Mouse (Mus musculus): ENCODE data around the gene Sarnp. TPM values are rescaled to one million over a fixed set of nuclear protein-coding genes. Genes with fewer than 3 reads are reported as not detected.

Gene Sarnp
- polyA plus RNA-seq, 3 experiments from 2014 or later = 195 to 238 (median 227) TPM

DNA sequence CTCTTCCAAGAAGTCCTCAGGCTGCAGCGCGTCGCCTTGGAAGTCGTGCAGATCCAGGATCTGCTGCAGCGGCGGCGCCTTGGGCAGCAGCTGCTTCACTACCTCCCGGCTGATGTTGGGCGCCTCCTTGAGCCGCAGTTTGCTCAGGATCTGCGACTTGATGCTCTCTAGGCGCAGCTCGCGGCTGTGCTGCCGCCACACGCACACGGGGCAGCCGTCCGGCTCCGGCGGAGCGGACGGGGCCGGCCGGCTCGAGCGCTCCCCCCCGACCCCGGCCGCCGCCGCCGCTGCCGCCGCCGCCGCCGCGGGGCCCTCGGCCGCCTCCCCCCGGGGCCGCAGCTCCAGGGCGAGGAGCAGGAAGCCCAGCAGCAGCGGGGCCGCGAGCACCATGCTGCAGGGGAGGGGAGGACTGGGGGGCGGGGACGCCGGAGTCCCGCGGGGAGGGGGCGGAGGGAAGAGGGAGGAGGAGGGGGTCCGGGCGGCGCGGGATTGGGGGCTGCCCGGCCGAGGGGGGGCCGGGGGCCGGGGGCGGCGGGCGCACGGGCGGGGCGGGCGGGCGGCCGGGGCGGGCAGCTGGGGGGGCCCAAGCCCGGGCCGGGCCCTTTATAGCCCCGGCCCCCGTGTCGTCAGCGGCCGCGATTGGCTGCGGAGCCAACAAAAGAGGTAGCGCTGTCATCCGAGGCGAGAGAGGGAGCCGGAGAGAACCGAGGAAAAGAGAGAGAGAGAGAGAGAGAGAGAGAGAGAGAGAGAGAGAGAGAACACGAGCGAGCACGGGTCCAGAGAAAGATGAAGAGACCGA is 74.4 kb downstream of the Sarnp start, which contains the start of gene Gdf11:
Gene Gdf11 (minus strand): TSS at position 423 of the 799 bp plus-strand sequence.
- peak; percentile 63 for ATAC-seq

- ATAC-seq = peak; percentile 23
Observed at GRCm38 (mm10) chr10:128892246-128892645, 75.1 kb downstream of the Sarnp start.

DNA sequence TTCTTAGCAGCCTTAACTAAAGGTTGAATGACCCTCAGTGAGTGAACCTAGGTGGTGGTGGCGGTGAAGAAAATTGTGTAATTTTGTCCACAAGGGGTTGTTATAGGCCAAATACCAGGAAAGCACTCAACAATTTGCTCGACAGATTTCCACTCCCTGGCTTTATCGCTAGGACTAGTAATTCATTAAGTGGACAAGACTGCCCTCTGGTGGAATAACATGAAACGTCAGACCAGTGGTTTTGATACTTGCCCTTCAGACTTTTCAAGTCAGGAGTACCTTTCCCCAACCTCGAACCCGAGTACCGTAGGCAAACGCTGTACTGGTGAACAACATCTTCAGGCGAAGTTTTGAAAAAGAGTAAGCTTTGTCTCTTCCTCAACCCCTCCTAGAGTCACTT is 78.3 kb downstream of the Sarnp start:
- ATAC-seq = peak; percentile 70

- ATAC-seq = no peak
Observed at GRCm38 (mm10) chr10:128895952-128896693, 79.0 kb downstream of the Sarnp start.

DNA sequence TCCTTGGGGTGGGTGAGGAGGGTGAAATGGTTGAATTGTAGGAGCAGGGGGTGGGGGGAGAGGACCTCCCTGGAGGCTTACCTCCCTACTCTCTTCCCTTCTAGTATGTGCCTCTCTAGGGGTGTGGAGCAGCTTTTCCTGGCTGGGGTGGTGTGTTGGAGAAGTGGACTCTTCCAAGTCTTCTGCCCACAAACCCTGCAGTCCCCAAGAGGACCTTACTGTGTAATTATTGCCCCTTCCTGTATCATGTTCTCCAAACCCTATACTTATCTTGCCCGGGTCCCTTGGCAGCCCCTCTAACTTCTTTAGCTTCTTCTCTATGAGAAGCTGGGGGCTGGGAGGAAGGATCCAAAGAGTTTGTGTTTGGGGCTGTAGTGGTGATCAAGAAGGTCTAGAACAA is 79.7 kb downstream of the Sarnp start:
- ATAC-seq = no peak

- ATAC-seq = no peak
Observed at GRCm38 (mm10) chr10:128897501-128897900, 80.4 kb downstream of the Sarnp start.

- no peak for ATAC-seq
Observed at GRCm38 (mm10) chr10:128899759-128900490, 82.8 kb downstream of the Sarnp start.

DNA sequence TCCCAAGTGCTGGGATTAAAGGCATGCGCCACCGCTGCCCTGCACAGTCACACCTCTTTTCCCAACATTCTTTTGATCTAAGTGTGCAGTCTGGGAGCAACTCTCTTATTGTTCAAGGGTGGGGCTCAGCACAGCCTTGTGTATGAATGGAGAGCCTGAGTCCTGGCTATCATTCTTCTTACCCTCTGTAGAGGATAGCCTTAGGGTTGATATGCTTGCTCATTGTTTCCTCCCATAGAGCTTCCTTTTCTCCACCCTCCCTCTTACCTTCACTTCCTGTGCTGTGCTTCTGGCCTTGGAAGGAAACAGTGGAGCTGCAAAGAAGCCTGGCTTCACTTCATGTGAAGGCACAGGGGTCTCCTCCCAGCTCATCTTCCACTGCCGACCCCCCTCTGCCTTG is 83.6 kb downstream of the Sarnp start, which contains the start of gene Cd63:
Gene Cd63 (plus strand): TSS at position 292 of the 400 bp plus-strand sequence.
- ATAC-seq = no peak

DNA sequence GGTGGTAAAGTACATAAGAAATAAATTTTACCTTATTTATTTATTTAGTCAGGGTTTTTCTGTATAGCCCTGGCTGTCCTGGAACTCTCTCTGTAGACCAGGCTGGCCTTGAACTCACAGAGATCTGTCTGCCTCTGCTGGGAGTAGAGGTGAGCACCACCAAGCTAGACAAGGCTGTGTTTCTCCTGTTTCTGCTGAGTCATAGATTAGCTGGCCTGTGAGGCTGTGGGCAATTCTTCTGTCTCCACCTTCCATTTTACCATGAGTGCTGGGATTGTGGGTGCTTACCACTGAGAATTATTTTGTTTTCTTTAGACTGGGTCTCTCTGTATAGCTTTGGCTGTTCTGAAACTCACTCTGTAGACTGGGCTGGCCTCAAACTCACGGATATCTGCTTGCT is 84.3 kb downstream of the Sarnp start:
- no peak for ATAC-seq

GRCm38 (mm10) chr10:128902409-128902988 is 85.4 kb downstream of the Sarnp start:
- ATAC-seq = peak; percentile 50

DNA sequence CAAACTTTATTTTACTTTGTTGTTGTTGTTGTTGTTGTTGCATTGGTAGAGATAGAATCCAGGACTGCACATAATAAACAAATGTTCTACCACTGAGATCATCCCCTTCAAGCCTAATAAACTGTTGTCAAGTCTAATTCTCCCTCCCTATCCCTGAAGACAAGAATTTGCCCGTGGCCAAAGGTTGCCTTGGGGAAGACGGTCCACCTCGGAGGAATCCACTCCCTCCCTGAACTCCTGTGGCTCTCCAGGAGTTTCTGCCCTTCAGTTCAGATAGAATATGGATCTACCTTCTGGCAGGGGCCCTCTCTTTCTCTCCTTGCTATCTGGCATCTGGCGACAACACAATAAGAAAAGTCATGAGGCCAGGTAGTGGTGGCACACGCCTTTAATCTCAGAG is 87.7 kb downstream of the Sarnp start:
- no peak for ATAC-seq

GRCm38 (mm10) chr10:128908778-128909448 is 91.8 kb downstream of the Sarnp start:
- ATAC-seq = no peak

GRCm38 (mm10) chr10:128909567-128910028 is 92.5 kb downstream of the Sarnp start:
- ATAC-seq = no peak

GRCm38 (mm10) chr10:128910066-128910841 is 93.1 kb downstream of the Sarnp start:
- no peak for ATAC-seq

GRCm38 (mm10) chr10:128911430-128911829 is 94.3 kb downstream of the Sarnp start:
- ATAC-seq = no peak

- ATAC-seq = no peak
Observed at GRCm38 (mm10) chr10:128912268-128912667, 95.1 kb downstream of the Sarnp start.

GRCm38 (mm10) chr10:128912791-128913190 is 95.7 kb downstream of the Sarnp start:
- no peak for ATAC-seq

- ATAC-seq = peak; percentile 89
Observed at GRCm38 (mm10) chr10:128913219-128913618, 96.1 kb downstream of the Sarnp start.

DNA sequence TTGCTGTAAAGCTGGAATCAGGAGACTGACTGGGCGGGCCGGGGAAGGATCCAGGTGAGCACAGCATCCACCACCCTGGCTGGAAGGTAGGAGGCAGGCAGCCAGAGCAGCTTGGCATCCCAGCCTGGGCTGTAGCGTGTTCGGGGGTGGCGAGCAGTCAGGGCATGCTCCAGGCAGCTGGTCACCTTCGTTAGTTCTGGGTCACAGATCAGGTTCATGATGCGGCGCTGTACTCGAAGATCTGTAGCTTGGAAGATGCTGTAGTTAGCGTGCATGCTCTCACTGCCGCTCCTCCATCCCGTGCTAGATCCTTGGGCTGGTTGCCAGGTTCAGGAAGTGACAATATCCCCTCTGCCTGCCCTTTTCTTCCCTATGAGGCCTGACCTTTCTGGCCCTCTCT is 96.6 kb downstream of the Sarnp start:
- ATAC-seq = no peak

DNA sequence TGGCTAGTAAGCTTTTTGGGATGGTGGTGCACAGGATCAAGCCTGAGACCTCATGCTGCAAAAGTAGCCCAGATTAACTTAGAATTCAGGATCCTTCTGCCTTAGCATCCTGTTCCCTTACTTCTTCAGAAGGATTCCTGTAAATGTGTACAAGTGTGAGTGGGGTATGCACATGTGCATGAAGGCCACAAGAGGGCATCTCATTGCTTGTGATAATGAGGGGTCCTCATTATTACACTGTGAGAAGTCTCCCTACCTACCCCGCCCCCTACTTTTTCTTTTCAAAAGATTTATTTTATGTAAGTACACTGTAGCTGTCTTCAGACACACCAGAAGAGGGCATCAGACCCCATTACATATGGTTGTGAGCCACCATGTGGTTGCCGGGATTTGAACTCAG is 98.4 kb downstream of the Sarnp start:
- ATAC-seq = no peak

DNA sequence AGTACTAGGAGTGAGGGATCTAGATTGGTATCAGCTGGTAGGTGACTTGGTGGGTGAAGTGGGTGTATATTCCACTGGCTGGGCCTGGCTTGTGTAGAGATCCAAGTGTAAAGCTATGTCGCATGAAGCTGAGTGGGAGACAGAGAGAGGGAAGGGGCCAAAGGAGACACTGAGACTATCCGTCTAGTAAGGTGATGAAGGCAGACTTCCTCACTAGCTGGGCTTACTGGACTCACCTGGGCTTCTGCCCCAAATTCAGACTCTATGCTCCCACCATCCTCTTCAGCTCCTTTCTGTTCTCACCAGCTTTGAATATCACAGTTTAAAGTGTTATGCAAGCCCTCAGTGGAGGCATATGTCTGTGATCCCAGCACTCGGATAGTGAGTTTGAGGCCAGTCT is 99.5 kb downstream of the Sarnp start:
- no peak for ATAC-seq
